Mouse (Mus musculus): ENCODE data around the gene Noxo1. TPM values are rescaled to one million over a fixed set of nuclear protein-coding genes. Genes with fewer than 3 reads are reported as not detected.

The Noxo1 gene
- polyA plus RNA-seq, 1 experiment from 2014 or later: 0.79 TPM

DNA sequence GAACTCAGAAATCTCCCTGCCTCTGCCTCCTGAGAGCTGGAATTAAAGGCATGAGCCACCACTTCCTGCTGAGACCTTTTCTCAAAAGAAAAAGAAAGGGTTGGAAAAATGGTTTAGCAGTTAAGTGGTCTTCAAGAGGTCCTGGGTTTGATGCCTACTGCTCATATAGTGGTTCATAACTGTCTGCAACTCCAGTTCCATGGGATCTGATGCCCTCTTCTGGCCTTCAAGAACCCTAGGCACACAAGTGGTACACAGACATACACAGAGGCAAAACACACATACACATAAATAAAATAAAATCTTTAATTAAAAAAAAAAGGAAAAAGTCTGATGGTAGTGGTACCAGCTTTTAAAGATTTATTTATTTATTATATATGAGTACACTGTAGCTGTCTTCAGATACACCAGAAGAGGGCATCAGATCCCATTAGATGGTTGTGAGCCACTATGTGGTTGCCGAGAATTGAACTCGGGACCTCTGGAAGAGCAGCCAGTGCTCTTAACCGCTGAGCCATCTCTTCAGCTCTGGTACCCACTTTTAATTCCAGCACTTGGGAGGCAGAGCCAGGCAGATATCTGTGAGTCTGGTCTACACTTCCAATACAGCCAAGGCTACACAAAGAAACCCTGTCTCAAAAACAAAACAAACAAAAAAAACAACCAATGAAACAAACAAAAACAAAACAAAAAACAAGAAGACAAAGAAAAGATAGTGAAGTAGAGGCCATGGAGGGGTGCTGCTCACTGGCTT lies 29.8 kb downstream of the Noxo1 start:
- H3K4me1 ChIP-seq: peaks cover 32% of the 10 kb centered on the region
- DNase-seq (ENCODE audit: extremely low spot score, low spot score): no peak

DNA sequence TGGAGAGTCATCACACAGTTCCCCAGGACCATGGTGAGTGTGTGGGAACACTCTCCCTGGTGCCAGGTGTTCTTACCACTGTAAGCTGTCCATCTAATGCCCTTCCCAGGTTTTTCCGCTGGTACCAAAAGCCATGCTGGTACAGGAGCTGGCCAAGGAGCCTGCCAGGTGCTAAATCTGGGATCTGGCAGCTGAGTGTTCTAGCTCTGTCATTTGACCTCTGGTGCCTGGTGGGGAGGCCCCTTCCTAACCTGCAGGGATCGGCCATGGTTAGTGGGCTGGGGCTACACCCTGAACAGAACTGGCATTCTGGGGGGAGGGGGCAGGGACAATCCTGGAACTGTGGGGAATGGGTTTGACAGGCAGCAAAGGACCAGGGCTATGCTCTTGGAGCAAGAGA lies 31.6 kb downstream of the Noxo1 start, which contains the start of gene Rpl3l:
Gene Rpl3l, plus strand, starts transcription at position 203 of the 400 bp plus-strand sequence.
- Histone ChIP-seq H3K9me3 (no peaks in the 10 kb centered on the region), H3K27me3 (ENCODE audit: poor library complexity, severe bottlenecking) (peaks cover 14% of the 10 kb centered on the region; the same call in 1 of the 2 replicates), H3K4me1 (peaks cover 16% of the 10 kb centered on the region), H3K36me3 (replicated peaks) (peaks cover 1% of the 10 kb centered on the region), H3K27ac (no peak within 1 kb of the TSS), H3K4me3 (no peak within 1 kb of the TSS)
- no peak for DNase-seq (ENCODE audit: extremely low spot score, low spot score)
- 76% methylated on average over 2 of the region's 2 CpGs for WGBS

More for the DNA sequence above, 29.8 kb downstream of the Noxo1 start:
- H3K4me3 ChIP-seq: no peak overlapping the region
- H3K27me3 ChIP-seq (ENCODE audit: poor library complexity, severe bottlenecking): peaks cover 6% of the 10 kb centered on the region; the same call in 1 of the 2 replicates
- no peak overlapping the region for H3K27ac ChIP-seq
- H3K9me3 ChIP-seq: no peaks in the 10 kb centered on the region
- WGBS: 74% methylated on average over 3 of the region's 3 CpGs
- H3K36me3 ChIP-seq (replicated peaks): peaks cover 18% of the 10 kb centered on the region

DNA sequence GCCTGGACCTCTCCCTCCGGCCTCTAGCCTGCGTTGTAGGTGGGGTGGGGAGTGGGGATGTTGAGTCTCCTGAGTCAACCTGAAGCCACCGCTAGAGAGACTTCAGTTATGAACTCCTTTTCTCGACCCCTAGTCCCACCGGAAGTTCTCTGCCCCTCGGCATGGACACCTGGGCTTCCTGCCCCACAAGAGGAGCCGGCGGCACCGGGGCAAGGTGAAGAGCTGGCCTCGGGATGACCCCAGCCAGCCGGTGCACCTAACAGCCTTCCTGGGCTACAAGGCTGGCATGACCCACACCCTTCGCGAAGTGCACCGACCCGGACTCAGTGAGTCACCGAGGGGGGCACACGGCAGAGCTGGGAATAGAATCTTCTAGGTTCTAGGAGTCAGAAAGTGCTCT lies 32.1 kb downstream of the Noxo1 start:
- Histone ChIP-seq H3K9me3 (no peaks in the 10 kb centered on the region), H3K4me3 (no peak overlapping the region), H3K27ac (no peak overlapping the region), H3K36me3 (replicated peaks) (no peaks in the 10 kb centered on the region), H3K4me1 (peaks cover 10% of the 10 kb centered on the region), H3K27me3 (ENCODE audit: poor library complexity, severe bottlenecking) (peaks cover 16% of the 10 kb centered on the region)
- WGBS: 82% methylated on average over 17 of the region's 17 CpGs
- no peak for DNase-seq (ENCODE audit: extremely low spot score, low spot score)

DNA sequence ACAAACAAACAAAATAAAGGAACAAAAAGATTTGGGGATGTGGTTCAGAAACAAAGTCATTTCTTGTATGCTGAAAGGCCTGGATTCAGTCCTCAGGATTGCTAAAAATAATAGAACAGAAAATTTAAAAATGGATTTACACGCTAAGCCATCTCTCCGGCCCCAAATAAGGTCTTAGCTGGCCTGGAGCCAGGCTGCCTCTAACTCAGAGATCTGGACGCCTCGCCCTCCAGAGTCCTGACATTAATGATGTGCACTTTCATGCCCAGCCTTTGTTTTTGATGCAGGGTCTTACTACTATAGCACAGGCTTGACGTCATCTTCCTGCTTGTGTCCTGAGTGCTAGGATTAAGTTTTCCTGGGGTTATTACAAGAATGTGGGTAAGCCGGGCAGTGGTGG lies 33.0 kb downstream of the Noxo1 start:
- Histone ChIP-seq H3K4me1 (peaks cover 4% of the 10 kb centered on the region; the same call in 1 of the 2 replicates), H3K27ac (no peak overlapping the region), H3K36me3 (replicated peaks) (no peaks in the 10 kb centered on the region), H3K27me3 (ENCODE audit: poor library complexity, severe bottlenecking) (peaks cover 21% of the 10 kb centered on the region), H3K4me3 (no peak overlapping the region), H3K9me3 (no peaks in the 10 kb centered on the region)
- no peak for DNase-seq (ENCODE audit: extremely low spot score, low spot score)
- 88% methylated on average over 6 of the region's 6 CpGs for WGBS

DNA sequence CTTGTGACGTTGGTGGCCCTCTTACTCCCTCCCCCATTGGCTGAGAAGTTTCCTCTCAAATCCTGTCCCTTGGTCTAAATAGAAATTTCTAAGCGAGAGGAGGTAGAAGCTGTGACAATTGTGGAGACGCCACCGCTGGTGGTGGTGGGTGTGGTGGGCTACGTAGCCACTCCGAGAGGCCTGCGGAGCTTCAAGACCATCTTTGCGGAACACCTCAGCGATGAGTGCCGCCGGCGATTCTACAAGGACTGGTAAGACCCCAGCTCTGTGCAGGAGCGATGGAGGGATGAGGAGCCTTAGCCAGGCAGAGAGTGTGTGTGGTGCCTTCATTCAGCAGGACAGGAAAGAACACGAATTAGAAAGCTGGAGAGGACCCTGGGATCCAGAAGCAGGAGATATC lies 34.8 kb downstream of the Noxo1 start:
- no peaks in the 10 kb centered on the region for H3K36me3 ChIP-seq (replicated peaks)
- no peak for DNase-seq (ENCODE audit: extremely low spot score, low spot score)
- peaks cover 21% of the 10 kb centered on the region for H3K27me3 ChIP-seq (ENCODE audit: poor library complexity, severe bottlenecking)
- no peak overlapping the region for H3K4me3 ChIP-seq
- WGBS: 83% methylated on average over 14 of the region's 14 CpGs
- H3K4me1 ChIP-seq: peaks cover 6% of the 10 kb centered on the region
- H3K27ac ChIP-seq: no peak overlapping the region
- H3K9me3 ChIP-seq: no peaks in the 10 kb centered on the region

DNA sequence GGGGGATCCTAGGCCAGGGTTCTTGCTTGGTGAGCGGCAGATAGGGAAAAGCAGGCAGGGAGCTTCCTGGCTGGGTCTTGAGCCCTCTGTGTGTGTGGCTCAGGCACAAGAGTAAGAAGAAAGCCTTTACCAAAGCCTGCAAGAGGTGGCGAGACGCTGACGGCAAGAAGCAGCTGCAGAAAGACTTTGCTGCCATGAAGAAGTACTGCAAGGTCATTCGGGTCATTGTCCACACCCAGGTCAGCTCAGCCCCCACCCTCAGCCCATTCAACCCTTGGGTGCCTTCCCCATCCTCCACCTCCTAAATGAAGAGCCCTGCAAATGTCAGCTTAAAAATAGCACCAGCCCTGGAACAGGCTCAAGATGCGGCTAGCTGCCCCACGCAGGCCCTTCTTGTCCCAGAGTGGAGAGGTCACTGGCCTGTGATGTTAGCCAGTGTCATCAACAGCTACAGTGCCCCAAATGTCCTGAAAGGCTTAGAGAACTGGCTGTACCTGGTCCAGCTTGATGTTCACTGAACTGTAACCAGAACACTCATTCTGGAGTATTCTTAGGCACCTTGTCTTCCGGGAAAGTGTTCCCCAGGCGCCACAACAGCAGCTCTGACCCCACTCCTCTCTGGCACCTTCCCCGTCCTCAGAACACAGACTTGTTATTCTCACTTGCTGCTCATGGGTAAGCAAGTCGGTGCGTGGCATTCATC lies 36.4 kb downstream of the Noxo1 start:
- peaks cover 21% of the 10 kb centered on the region for H3K27me3 ChIP-seq (ENCODE audit: poor library complexity, severe bottlenecking)
- no peak for DNase-seq (ENCODE audit: extremely low spot score, low spot score)
- no peaks in the 10 kb centered on the region for H3K9me3 ChIP-seq
- no peaks in the 10 kb centered on the region for H3K36me3 ChIP-seq (replicated peaks)
- WGBS: 82% methylated on average over 12 of the region's 12 CpGs
- H3K4me1 ChIP-seq: peaks cover 19% of the 10 kb centered on the region
- H3K27ac ChIP-seq: no peak overlapping the region
- H3K4me3 ChIP-seq: no peak overlapping the region

DNA sequence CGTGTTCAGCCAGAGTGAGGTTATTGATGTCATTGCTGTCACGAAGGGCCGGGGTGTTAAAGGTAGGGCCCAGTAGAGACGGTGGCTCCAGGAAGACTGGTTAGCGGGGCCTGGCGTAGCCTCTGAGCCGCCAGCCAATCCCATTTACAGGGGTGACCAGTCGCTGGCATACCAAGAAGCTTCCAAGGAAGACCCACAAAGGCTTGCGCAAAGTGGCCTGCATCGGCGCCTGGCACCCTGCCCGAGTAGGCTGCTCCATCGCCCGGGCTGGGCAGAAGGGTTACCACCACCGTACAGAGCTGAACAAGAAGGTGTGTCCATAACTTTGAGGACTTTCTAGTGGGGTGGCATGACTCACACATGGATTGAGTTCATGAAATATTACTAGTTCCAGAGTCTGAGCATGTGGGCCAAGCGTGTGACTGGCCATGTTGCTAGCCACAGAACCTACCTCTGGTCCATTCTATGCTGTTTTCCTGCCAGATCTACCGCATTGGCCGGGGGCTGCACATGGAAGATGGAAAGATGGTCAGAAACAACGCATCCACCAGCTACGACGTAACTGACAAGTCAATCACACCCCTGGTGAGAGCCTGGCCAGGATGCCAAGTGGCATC lies 37.5 kb downstream of the Noxo1 start:
- DNase-seq (ENCODE audit: extremely low spot score, low spot score): no peak
- Histone ChIP-seq H3K4me1 (peaks cover 26% of the 10 kb centered on the region), H3K27me3 (ENCODE audit: poor library complexity, severe bottlenecking) (peaks cover 15% of the 10 kb centered on the region; the same call in 1 of the 2 replicates), H3K4me3 (no peak overlapping the region), H3K9me3 (no peaks in the 10 kb centered on the region), H3K36me3 (replicated peaks) (no peaks in the 10 kb centered on the region), H3K27ac (no peak overlapping the region)
- WGBS: 90% methylated on average over 21 of the region's 21 CpGs

DNA sequence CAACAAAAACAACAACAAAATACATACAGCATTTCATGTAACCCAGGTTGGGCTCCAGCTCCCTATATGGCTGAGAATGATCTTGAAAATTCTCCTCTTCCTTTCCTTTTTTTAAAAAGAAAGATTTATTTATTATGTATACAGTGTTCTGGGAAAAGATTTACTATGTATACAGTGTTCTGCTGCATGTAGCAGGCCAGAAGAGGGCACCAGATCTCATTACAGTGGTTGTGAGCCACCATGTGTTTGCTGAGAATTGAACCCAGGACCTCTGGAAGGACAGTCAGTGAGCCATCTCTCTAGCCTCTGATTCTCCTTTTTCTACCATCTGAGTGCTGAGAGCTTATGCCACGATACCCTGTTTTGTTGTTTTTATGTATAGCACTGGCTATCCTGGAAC lies 38.5 kb downstream of the Noxo1 start:
- Histone ChIP-seq H3K27ac (no peak overlapping the region), H3K9me3 (no peaks in the 10 kb centered on the region), H3K27me3 (ENCODE audit: poor library complexity, severe bottlenecking) (peaks cover 15% of the 10 kb centered on the region; the same call in 1 of the 2 replicates), H3K4me3 (no peak overlapping the region), H3K36me3 (replicated peaks) (no peaks in the 10 kb centered on the region), H3K4me1 (peaks cover 26% of the 10 kb centered on the region)
- 78% methylated on average over 1 of the region's 1 CpGs for WGBS
- no peak for DNase-seq (ENCODE audit: extremely low spot score, low spot score)

DNA sequence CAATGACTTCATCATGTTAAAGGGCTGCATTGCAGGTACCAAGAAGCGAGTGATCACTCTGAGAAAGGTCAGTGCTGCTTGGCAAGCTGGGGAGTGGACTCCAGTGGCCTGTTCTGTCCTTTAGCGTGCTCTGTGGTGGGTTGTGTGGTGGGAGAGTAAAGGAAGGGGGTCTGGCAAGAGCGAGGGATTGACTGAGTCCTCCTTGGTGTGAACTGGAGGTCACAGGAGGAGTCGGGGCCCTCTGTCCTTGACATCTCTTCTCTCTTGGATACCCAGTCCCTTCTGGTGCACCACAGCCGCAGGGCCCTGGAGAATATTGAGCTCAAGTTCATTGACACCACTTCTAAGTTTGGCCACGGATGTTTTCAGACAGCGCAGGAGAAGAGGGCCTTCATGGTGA lies 39.4 kb downstream of the Noxo1 start:
- peaks cover 26% of the 10 kb centered on the region for H3K4me1 ChIP-seq
- peak overlapping the region; percentile 75; the same call in 1 of the 2 replicates for H3K4me3 ChIP-seq
- no peak for DNase-seq (ENCODE audit: extremely low spot score, low spot score)
- WGBS: 88% methylated on average over 7 of the region's 7 CpGs
- H3K27ac ChIP-seq: peak overlapping the region; percentile 83
- H3K9me3 ChIP-seq: no peaks in the 10 kb centered on the region
- no peaks in the 10 kb centered on the region for H3K36me3 ChIP-seq (replicated peaks)
- peaks cover 15% of the 10 kb centered on the region; the same call in 1 of the 2 replicates for H3K27me3 ChIP-seq (ENCODE audit: poor library complexity, severe bottlenecking)

DNA sequence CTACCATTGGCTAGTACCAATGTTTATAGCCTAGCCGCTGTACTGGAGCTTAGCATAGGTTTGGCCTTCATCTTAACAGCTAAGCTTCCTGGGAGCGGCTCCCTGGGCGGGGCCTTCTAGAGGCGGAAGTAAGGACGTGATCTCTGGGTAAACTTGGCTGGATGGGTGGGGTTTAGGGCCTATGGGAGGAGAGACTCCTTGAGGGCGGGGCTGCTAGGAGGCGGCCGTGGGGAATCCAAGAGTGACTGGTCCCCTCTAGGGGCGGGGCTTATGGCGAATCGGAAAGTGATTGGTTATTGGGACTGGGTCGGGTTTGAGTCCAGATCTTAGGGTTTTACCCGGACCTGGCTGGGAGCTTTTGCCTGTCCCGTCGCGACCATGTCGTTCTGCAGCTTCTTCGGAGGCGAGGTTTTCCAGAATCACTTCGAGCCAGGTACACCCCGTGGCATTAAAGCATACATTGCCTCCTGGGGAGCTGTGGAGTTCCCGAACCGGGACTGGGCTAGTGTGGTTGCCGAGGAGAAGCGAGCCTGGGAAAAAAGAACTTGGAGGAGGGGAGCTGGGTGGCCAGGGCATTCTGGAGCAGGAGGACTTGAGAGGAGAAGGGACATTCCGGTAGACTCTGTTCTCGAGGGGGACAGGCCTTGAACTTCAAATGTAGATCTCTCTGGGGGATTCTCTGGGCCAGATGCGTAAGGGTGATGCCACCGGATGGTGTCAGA lies 40.5 kb downstream of the Noxo1 start, which contains the start of gene Msrb1:
Gene Msrb1, plus strand, starts transcription at position 313 of the 722 bp plus-strand sequence.
- peak within 1 kb of the TSS; percentile 83 for H3K27ac ChIP-seq
- WGBS: 2% methylated on average over 29 of the region's 29 CpGs

DNA sequence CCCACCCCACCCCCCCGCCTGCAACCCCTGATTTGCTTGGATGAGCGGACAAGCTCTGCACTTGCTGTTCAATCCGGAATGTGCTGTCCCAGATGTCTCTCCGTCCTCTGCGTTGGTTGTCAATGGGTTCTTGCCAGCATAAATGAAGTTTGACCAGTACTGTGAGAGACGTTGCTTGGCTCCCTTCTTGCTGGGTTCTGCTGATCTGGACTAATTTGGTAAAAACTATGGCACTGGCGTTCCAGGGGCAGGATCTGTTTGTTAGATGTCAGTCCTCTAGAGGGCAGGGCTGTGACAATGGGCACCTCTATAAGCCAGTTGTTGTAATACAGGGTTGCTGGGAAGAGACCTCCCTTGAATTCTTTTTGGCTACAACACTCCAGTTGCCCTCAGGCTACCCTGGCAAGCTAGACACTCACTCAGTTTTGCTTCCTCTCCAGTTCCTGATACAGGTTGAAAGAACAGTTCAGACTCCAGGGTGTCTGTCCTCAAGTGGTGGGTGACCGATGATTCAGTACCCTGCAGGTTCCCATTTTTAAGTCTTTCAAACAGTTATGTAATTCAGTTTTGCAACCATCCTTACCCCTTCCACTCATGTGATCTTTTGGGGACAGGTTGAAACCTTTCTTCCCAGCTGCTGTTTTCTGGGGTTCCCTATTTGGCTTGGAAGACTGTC lies 41.2 kb downstream of the Noxo1 start:
- Histone ChIP-seq H3K4me1 (peaks cover 26% of the 10 kb centered on the region), H3K27me3 (ENCODE audit: poor library complexity, severe bottlenecking) (peaks cover 10% of the 10 kb centered on the region; the same call in 1 of the 2 replicates), H3K9me3 (no peaks in the 10 kb centered on the region), H3K4me3 (peak overlapping the region; percentile 75), H3K27ac (peak overlapping the region; percentile 83; the same call in 1 of the 2 replicates), H3K36me3 (replicated peaks) (0 out of 2 replicates have a peak, but pooled peaks cover 5% of the 10 kb centered on the region)
- 26% methylated on average over 8 of the region's 8 CpGs for WGBS
- no peak for DNase-seq (ENCODE audit: extremely low spot score, low spot score)

More for the DNA sequence above, 40.5 kb downstream of the Noxo1 start, which contains the start of gene Msrb1:
- H3K36me3 ChIP-seq (replicated peaks): no peaks in the 10 kb centered on the region
- DNase-seq (ENCODE audit: extremely low spot score, low spot score): peak; percentile 95
- peaks cover 26% of the 10 kb centered on the region for H3K4me1 ChIP-seq
- H3K27me3 ChIP-seq (ENCODE audit: poor library complexity, severe bottlenecking): peaks cover 15% of the 10 kb centered on the region; the same call in 1 of the 2 replicates
- peak within 1 kb of the TSS; percentile 75 for H3K4me3 ChIP-seq
- H3K9me3 ChIP-seq: no peaks in the 10 kb centered on the region

Data from forebrain, embryonic 10.5 days (tissue).